ENCODE assay signal across 16 mouse cellular contexts in the genomic region with DNA sequence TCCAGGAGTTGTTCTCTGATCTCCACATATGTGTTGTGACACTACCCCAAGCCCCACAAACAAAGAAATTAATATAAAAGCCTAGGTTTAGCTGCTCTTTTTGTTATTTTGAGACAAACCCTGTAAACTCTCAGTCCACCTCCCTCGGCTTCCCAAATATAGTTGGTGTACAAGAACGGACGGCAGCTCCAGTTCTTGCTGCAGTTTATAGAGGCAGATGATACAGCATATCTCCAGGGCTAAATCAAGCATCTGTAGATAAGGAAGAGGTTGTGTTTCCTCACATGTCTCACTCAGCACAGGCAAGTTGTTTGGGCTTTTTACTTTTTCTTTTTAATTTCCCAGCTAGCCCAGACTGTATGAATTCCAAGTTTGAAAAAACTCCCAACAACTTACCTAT.
"Had no signal": no experiment of that assay in that cellular context is flagged by ENCODE, and none has a peak within 500 bp of the region (broad histone marks: within the 10 kb centered on the region; RNA-seq: fewer than 3 reads in every experiment).

No protein-coding gene starts in this region.

- H3K9ac ChIP-seq: limb, embryonic 13.5 days; liver, embryonic 12.5 days; lung, embryonic 14.5 days; neural tube, embryonic 15.5 days had no signal

- H3K27ac ChIP-seq: limb, embryonic 13.5 days; liver, embryonic 12.5 days; midbrain, embryonic 10.5 days; neural tube, embryonic 15.5 days had no signal

- H3K36me3 ChIP-seq: liver, embryonic 12.5 days; neural tube, embryonic 15.5 days had no signal

- H3K27me3 ChIP-seq: limb, embryonic 13.5 days; liver, embryonic 12.5 days; neural tube, embryonic 15.5 days had no signal

- ATAC-seq: liver, embryonic 12.5 days had no signal

- H3K4me3 ChIP-seq: limb, embryonic 13.5 days; liver, embryonic 12.5 days; midbrain, embryonic 10.5 days; myocyte; neural tube, embryonic 15.5 days had no signal

- H3K4me2 ChIP-seq: limb, embryonic 13.5 days; liver, embryonic 12.5 days; lung, embryonic 14.5 days; neural tube, embryonic 15.5 days had no signal

- DNase-seq: kidney, postnatal 25 days; layer of hippocampus, adult 9-11 months; layer of hippocampus, postnatal 36 days; left cerebral cortex, postnatal 4 days; lung, embryonic 14.5 days; lung, postnatal 10 days; lung, postnatal 4 days; midbrain, embryonic 14.5 days; right cerebral cortex, adult 18-20 months; right cerebral cortex, postnatal 25 days; thymus, postnatal 36 days had no signal

- H3K9me3 ChIP-seq: limb, embryonic 13.5 days; liver, embryonic 12.5 days; midbrain, embryonic 10.5 days; neural tube, embryonic 15.5 days had no signal
